Mouse (Mus musculus) MEL (cell line): ENCODE results near the gene Agr3.

Experiments
- BHLHE40 ChIP-seq: IDR thresholded peaks from 2 replicates; pipeline ENCODE4 v1.6.1; 2012; ENCODE audit warnings: low read depth, mild to moderate bottlenecking, inconsistent platforms, low read length, improper control_type of control experiment, borderline replicate concordance
- CTCF ChIP-seq, 3 experiments: IDR thresholded peaks in 2 of 3; conservative IDR thresholded peaks in 1 of 3; 2 replicates each; pipeline ENCODE4 v1.5.1; 2011 to 2012; ENCODE audit warnings: low read length in 3 of 3, low read depth in 2 of 3, mild to moderate bottlenecking in 2 of 3, improper control_type of control experiment in 1 of 3, inconsistent platforms in 1 of 3, mixed read lengths in 1 of 3, moderate library complexity in 1 of 3; ENCODE audit not compliant: control insufficient read depth in 1 of 3, insufficient read depth in 1 of 3, poor library complexity in 1 of 3, severe bottlenecking in 1 of 3
- NELFE ChIP-seq: IDR thresholded peaks from 2 replicates; pipeline ENCODE4 v1.6.1; 2011; ENCODE audit warnings: low read depth, low read length, improper control_type of control experiment
- POLR2AphosphoS5 ChIP-seq: IDR thresholded peaks from 2 replicates; pipeline ENCODE4 v1.6.1; 2012; ENCODE audit warnings: low read depth, borderline replicate concordance, mild to moderate bottlenecking, inconsistent platforms, low read length, moderate library complexity, mixed read lengths

DNA sequence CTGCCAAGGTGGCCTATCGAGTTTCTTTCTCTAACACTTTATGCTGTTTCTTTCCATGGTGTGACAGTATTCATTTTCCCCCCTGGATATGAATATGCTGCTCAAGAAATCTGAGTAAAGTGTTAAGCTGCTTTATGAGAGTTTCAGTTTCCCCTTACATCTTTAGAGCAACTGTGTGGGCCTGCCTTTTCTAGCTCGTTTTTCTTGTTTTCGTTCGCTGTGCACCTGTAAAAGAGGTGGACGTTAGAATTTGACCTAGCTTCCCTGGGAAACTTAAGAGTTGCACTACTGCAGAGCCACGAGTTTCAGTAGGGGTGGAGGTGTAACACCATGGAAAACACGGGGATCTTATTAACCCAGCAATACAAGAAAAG is 41.3 kb downstream of the Agr3 start:
- TF ChIP-seq CTCF (IDR thresholded peaks at IDR 0.05 in 2 of 3, conservative IDR thresholded peaks at IDR 0.05 in 1 of 3; ENCODE audit: control insufficient read depth in 1 of 3, insufficient read depth in 1 of 3, low read depth in 2 of 3, low read length in 3 of 3, poor library complexity in 1 of 3, severe bottlenecking in 1 of 3) (no peak), NELFE (no peak), BHLHE40 (no peak), POLR2AphosphoS5 (no peak)
